Mouse (Mus musculus): ENCODE measurements around the gene Elovl5.

- TF ChIP-seq CTCF (IDR thresholded peaks at IDR 0.05; ENCODE audit: borderline replicate concordance, control insufficient read depth, extremely low read depth, insufficient read depth, low read length, poor library complexity) (no peak), POLR2A (IDR thresholded peaks at IDR 0.05; ENCODE audit: control insufficient read depth, extremely low read depth, insufficient read depth, low read length, poor library complexity) (no peak)
Measured at GRCm38 (mm10) chr9:77954496-77954895, 37.3 kb downstream of the Elovl5 start.

All from thymus, adult 2 months (tissue).